Mouse (Mus musculus): ENCODE measurements around the gene Ccdc88a. TPM values are rescaled to one million over a fixed set of nuclear protein-coding genes. Genes with fewer than 3 reads are reported as not detected.
"Not testable (repeated sequence)": the region's sequence is repeated elsewhere in the genome, so short reads cannot be mapped to it uniquely, and the experiment has no call there.

Ccdc88a gene
- total RNA-seq, 2 experiments from 2014 or later, result 61.9 to 67.6 TPM

- no peak for TF ChIP-seq CTCF (IDR thresholded peaks at IDR 0.05)
- intact Hi-C loops (cut with DNase I), result no loop called here
- H3K4me3 ChIP-seq, result no peak overlapping the region
- no peak overlapping the region for H3K27ac ChIP-seq
- DNase-seq (ENCODE audit: extremely low spot score in 1 of 2, low spot score in 2 of 2), result no peak
These were observed 170.9 kb downstream of the Ccdc88a start for GRCm38 (mm10) chr11:29544225-29544945.

GRCm38 (mm10) chr11:29545150-29545752 is 171.8 kb downstream of the Ccdc88a start:
- intact Hi-C loops (cut with DNase I), result loop anchor here (5.0 kb wide), 1 partner anchor 337 kb away; no protein-coding TSS in a partner anchor
- not testable (repeated sequence) for H3K27ac ChIP-seq; DNase-seq (ENCODE audit: extremely low spot score in 1 of 2, low spot score in 2 of 2); H3K4me3 ChIP-seq

GRCm38 (mm10) chr11:29546297-29546696 is 172.8 kb downstream of the Ccdc88a start:
- not testable (repeated sequence) for DNase-seq (ENCODE audit: extremely low spot score in 1 of 2, low spot score in 2 of 2); H3K27ac ChIP-seq; H3K4me3 ChIP-seq
- intact Hi-C loops (cut with DNase I), result loop anchor here (2.0 to 5.0 kb wide), 2 partner anchors 19 to 336 kb away; partner anchors contain the start of gene Mtif2

GRCm38 (mm10) chr11:29546762-29547161 is 173.3 kb downstream of the Ccdc88a start:
- intact Hi-C loops (cut with DNase I), result loop anchor here (2.0 to 5.0 kb wide), 2 partner anchors 20 to 336 kb away; partner anchors contain the start of gene Mtif2
- peak overlapping the region; percentile 87 for H3K4me3 ChIP-seq
- no peak overlapping the region; the same call in 1 of the 2 replicates for H3K27ac ChIP-seq
- TF ChIP-seq CTCF (IDR thresholded peaks at IDR 0.05), result no peak
- DNase-seq (ENCODE audit: extremely low spot score in 1 of 2, low spot score in 2 of 2), result no peak

- peak overlapping the region; percentile 98 for H3K27ac ChIP-seq
- DNase-seq (ENCODE audit: extremely low spot score in 1 of 2, low spot score in 2 of 2), result no peak
- no peak for TF ChIP-seq CTCF (IDR thresholded peaks at IDR 0.05)
- intact Hi-C loops (cut with DNase I), result loop anchor here (2.0 to 5.0 kb wide), 2 partner anchors 20 to 335 kb away; partner anchors contain the start of gene Mtif2
- peak overlapping the region; percentile 87 for H3K4me3 ChIP-seq
These were observed 173.8 kb downstream of the Ccdc88a start for GRCm38 (mm10) chr11:29547249-29547751.

- peak; percentile 9 for TF ChIP-seq CTCF (IDR thresholded peaks at IDR 0.05)
- Histone ChIP-seq H3K27ac (peak within 1 kb of the TSS; percentile 98), H3K4me3 (peak within 1 kb of the TSS; percentile 87)
- peak; percentile 92 for DNase-seq (ENCODE audit: extremely low spot score in 1 of 2, low spot score in 2 of 2)
- intact Hi-C loops (cut with DNase I), result loop anchor here (1.0 to 5.0 kb wide), 4 partner anchors 21 to 334 kb away; partner anchors contain the start of gene Mtif2
These were observed 174.5 kb downstream of the Ccdc88a start, which contains the start of the genes Clhc1 and Rps27a for GRCm38 (mm10) chr11:29547752-29548503. Clhc1 (plus strand) TSS chr11:29547950. Rps27a (minus strand) TSS chr11:29548109.

- intact Hi-C loops (cut with DNase I), result loop anchor here (1.0 to 5.0 kb wide), 3 partner anchors 145 to 334 kb away; no protein-coding TSS in a partner anchor
- H3K27ac ChIP-seq, result peak overlapping the region; percentile 98
- DNase-seq (ENCODE audit: extremely low spot score in 1 of 2, low spot score in 2 of 2), result no peak
- TF ChIP-seq CTCF (IDR thresholded peaks at IDR 0.05), result no peak
- H3K4me3 ChIP-seq, result peak overlapping the region; percentile 87
These were observed 175.3 kb downstream of the Ccdc88a start for GRCm38 (mm10) chr11:29548504-29549424.

GRCm38 (mm10) chr11:29549425-29549778 is 175.9 kb downstream of the Ccdc88a start:
- intact Hi-C loops (cut with DNase I), result loop anchor here (2.0 to 5.0 kb wide), 2 partner anchors 167 to 333 kb away; no protein-coding TSS in a partner anchor
- Histone ChIP-seq H3K27ac (no peak overlapping the region), H3K4me3 (no peak overlapping the region)
- DNase-seq (ENCODE audit: extremely low spot score in 1 of 2, low spot score in 2 of 2), result no peak
- no peak; the same call in 1 of the 2 replicates for TF ChIP-seq CTCF (IDR thresholded peaks at IDR 0.05)

Other genes with a start within 250 kb of the Ccdc88a start
- 10 to 100 TPM; 17.6 to 22.7 TPM for gene Pnpt1, start 242.9 kb upstream of the Ccdc88a start, total RNA-seq (2021)
- 10 to 100 TPM; 53.8 to 54.9 TPM for gene Ppp4r3b, start 200.8 kb upstream of the Ccdc88a start, total RNA-seq (2021)
- gene Cfap36, start 126.2 kb upstream of the Ccdc88a start, total RNA-seq (2021), result 100 to 1,000 TPM; 121 to 126 TPM
- 1 to 10 TPM; 2.9 to 4.1 TPM for gene Prorsd1, start 141.4 kb downstream of the Ccdc88a start, total RNA-seq (2021)
- gene Mtif2, start 152.8 kb downstream of the Ccdc88a start, total RNA-seq (2021), result 10 to 100 TPM; 31.6 to 34.2 TPM
- gene Clhc1, start 174.3 kb downstream of the Ccdc88a start, total RNA-seq (2021), result under 1 TPM in 1 of 2 experiments, not detected in 1; 0.21 TPM
- gene Rps27a, start 174.5 kb downstream of the Ccdc88a start, total RNA-seq (2021), result 100 to 1,000 TPM; 427 to 468 TPM